Comparison of ENCODE assay signal across 11 mouse cellular contexts in the genomic region with DNA sequence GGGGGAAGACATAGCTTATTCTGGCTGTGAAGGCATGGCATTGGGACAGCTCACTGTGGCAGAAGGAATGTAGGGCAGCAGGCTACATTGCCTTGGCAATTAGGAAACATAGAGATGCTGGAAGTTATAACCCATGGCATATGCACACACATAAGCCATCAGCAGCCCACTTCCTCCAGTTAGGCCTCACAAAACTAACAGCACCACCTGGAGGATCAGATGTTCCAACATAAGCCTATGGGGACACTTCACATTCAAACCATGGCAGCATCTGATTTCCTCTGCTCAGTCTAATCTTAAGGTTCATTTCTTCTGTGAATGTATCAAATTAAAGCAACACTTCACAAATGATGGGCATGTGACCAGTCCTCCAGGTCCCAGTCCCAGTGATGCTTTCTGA. TPM values are rescaled to one million over a fixed set of nuclear protein-coding genes. Genes with fewer than 3 reads are reported as not detected.
DNase-seq lines count a peak whose midpoint lies in the region; ATAC-seq and TF ChIP-seq lines count a peak whose summit lies in the region.
"Had no signal": no experiment of that assay in that cellular context is flagged by ENCODE, and none has a peak within 500 bp of the region (broad histone marks: within the 10 kb centered on the region; RNA-seq: fewer than 3 reads in every experiment).

No protein-coding gene starts in this region.

- peak; percentile 41 for TF ChIP-seq RAD21 in CH12.LX (IDR thresholded peaks at IDR 0.05; ENCODE audit: low read depth, low read length)

- intact Hi-C loops in left cerebral cortex, postnatal 36 days (cut with DNase I), result no loop called here

- no peaks in the 10 kb centered on the region for H3K9me3 ChIP-seq in embryonic facial prominence, embryonic 11.5 days (replicated peaks; ENCODE audit: control insufficient read depth, low read length)
- no peaks in the 10 kb centered on the region for H3K9me3 ChIP-seq in embryonic facial prominence, embryonic 10.5 days
- H3K9me3 ChIP-seq in CH12.LX (replicated peaks; ENCODE audit: low read length), result no peaks in the 10 kb centered on the region
- H3K9me3 ChIP-seq: midbrain, embryonic 15.5 days had no signal

- ATAC-seq in embryonic facial prominence, embryonic 11.5 days (replicated peaks; ENCODE audit: insufficient number of reproducible peaks, low FRiP score, low TSS enrichment, low read depth), result peak; percentile 3; the same call in 1 of the 2 replicates
- ATAC-seq: midbrain, embryonic 15.5 days had no signal

- H3K27me3 ChIP-seq in embryonic facial prominence, embryonic 11.5 days (ENCODE audit: control insufficient read depth, insufficient read depth, low read length), result no peaks in the 10 kb centered on the region
- no peaks in the 10 kb centered on the region for H3K27me3 ChIP-seq in embryonic facial prominence, embryonic 10.5 days (replicated peaks; ENCODE audit: low read depth, poor library complexity, severe bottlenecking)
- no peaks in the 10 kb centered on the region for H3K27me3 ChIP-seq in CH12.LX (replicated peaks)
- H3K27me3 ChIP-seq: midbrain, embryonic 15.5 days had no signal

- dilution Hi-C loops in CH12.LX (cut with MboI; ENCODE audit: extremely low pct_ligation_motif_present, extremely low pct_unique_long_range_greater_than_20kb, low sequenced_read_pairs), result no loop called here

- H3K27ac ChIP-seq in embryonic facial prominence, embryonic 11.5 days (replicated peaks; ENCODE audit: low read depth, low read length), result no peak overlapping the region
- no peak overlapping the region for H3K27ac ChIP-seq in embryonic facial prominence, embryonic 10.5 days (replicated peaks)
- H3K27ac ChIP-seq in CH12.LX (ENCODE audit: insufficient read depth, low read depth), result no peak overlapping the region
- H3K27ac ChIP-seq: midbrain, embryonic 15.5 days had no signal

- no peaks in the 10 kb centered on the region for H3K36me3 ChIP-seq in embryonic facial prominence, embryonic 11.5 days (replicated peaks; ENCODE audit: control insufficient read depth, insufficient read depth, low read depth, low read length)
- peaks cover 21% of the 10 kb centered on the region for H3K36me3 ChIP-seq in embryonic facial prominence, embryonic 10.5 days (replicated peaks)
- peaks cover 0 to 18% of the 10 kb centered on the region in 2 experiments for H3K36me3 ChIP-seq in CH12.LX (replicated peaks in 1 of 2; ENCODE audit: control insufficient read depth in 1 of 2, insufficient read depth in 1 of 2, low read length in 1 of 2)
- H3K36me3 ChIP-seq: midbrain, embryonic 15.5 days had no signal

- TF ChIP-seq EP300 in CH12.LX (IDR thresholded peaks at IDR 0.05; ENCODE audit: low read length), result no peak

- no peak overlapping the region for H3K4me2 ChIP-seq in embryonic facial prominence, embryonic 11.5 days (ENCODE audit: low read depth, low read length)
- no peak overlapping the region for H3K4me2 ChIP-seq in CH12.LX (ENCODE audit: insufficient read depth, low read depth, poor library complexity, severe bottlenecking)
- H3K4me2 ChIP-seq: midbrain, embryonic 15.5 days had no signal

- no peaks in the 10 kb centered on the region for H3K79me2 ChIP-seq in CH12.LX (replicated peaks; ENCODE audit: control insufficient read depth, extremely low read depth, insufficient read depth, poor library complexity, severe bottlenecking)

- TF ChIP-seq POLR2A in CH12.LX (IDR thresholded peaks at IDR 0.05; ENCODE audit: low read depth, low read length), result no peak

- no peak overlapping the region for H3K9ac ChIP-seq in embryonic facial prominence, embryonic 11.5 days (replicated peaks; ENCODE audit: low read length)
- no peak overlapping the region for H3K9ac ChIP-seq in CH12.LX (ENCODE audit: insufficient read depth, low read depth)
- H3K9ac ChIP-seq: midbrain, embryonic 15.5 days had no signal

- peak in 1 of 2 experiments; percentile 46; a peak in 2 of 4 replicates for TF ChIP-seq CTCF in CH12.LX (conservative IDR thresholded peaks at IDR 0.05 in 1 of 2, IDR thresholded peaks at IDR 0.05 in 1 of 2; ENCODE audit: low read depth in 2 of 2, low read length in 2 of 2)

- peak; percentile 1 for DNase-seq in embryonic facial prominence, embryonic 11.5 days (ENCODE audit: low spot score)
- DNase-seq in embryonic facial prominence, embryonic 10.5 days (ENCODE audit: low spot score), result no peak
- peak; percentile 9 for DNase-seq in layer of hippocampus, adult 9-11 months
- DNase-seq in layer of hippocampus, postnatal 25 days (ENCODE audit: extremely low spot score in 1 of 2, low spot score in 1 of 2), result no peak
- peak; percentile 16 for DNase-seq in CH12.LX (ENCODE audit: extremely low read depth)
- DNase-seq in lung, postnatal 14 days, result peak; percentile 12
- DNase-seq in urinary bladder, postnatal 4 days (ENCODE audit: low spot score in 2 of 2), result no peak
- DNase-seq in left cerebral cortex, postnatal 36 days (ENCODE audit: low spot score in 2 of 2), result no peak
- DNase-seq: cerebellum, adult 18-20 months; heart, postnatal 4 days had no signal

- H3K4me1 ChIP-seq in embryonic facial prominence, embryonic 11.5 days (ENCODE audit: control insufficient read depth, insufficient read depth, low read length), result no peaks in the 10 kb centered on the region
- H3K4me1 ChIP-seq in embryonic facial prominence, embryonic 10.5 days, result no peaks in the 10 kb centered on the region
- H3K4me1 ChIP-seq in CH12.LX (ENCODE audit: control insufficient read depth in 1 of 2, insufficient read depth in 2 of 2), result peaks cover 2 to 5% of the 10 kb centered on the region in 2 experiments; a peak in 3 of 4 replicates
- H3K4me1 ChIP-seq: midbrain, embryonic 15.5 days had no signal

- no peak overlapping the region for H3K4me3 ChIP-seq in embryonic facial prominence, embryonic 11.5 days (ENCODE audit: low read depth, low read length)
- no peak overlapping the region for H3K4me3 ChIP-seq in embryonic facial prominence, embryonic 10.5 days
- no peak overlapping the region for H3K4me3 ChIP-seq in CH12.LX (replicated peaks in 1 of 3; ENCODE audit: low read depth in 2 of 3, low read length in 2 of 3, poor library complexity in 1 of 3)
- H3K4me3 ChIP-seq: midbrain, embryonic 15.5 days had no signal

- in situ Hi-C loops in CH12.LX (cut with MboI; ENCODE audit: low pct_ligation_motif_present, low pct_unique_long_range_greater_than_20kb, low sequenced_read_pairs), result loop anchor here (25.0 kb wide), 1 partner anchor 477 kb away; no protein-coding TSS in a partner anchor

TF ChIP-seq in CH12.LX, 34 proteins besides CTCF, POLR2A, EP300 and RAD21:
- no peak for TF ChIP-seq SIN3A (IDR thresholded peaks at IDR 0.05; ENCODE audit: low read length)
- TF ChIP-seq ZMIZ1 (IDR thresholded peaks at IDR 0.05; ENCODE audit: low read depth, low read length), result no peak
- no peak for TF ChIP-seq GABPA (IDR thresholded peaks at IDR 0.05; ENCODE audit: insufficient replicate concordance, low read depth, low read length)
- TF ChIP-seq ZNF384 (IDR thresholded peaks at IDR 0.05; ENCODE audit: low read depth, low read length), result no peak
- TF ChIP-seq MYC (IDR thresholded peaks at IDR 0.05; ENCODE audit: low read depth, low read length), result no peak
- TF ChIP-seq SMC3 (IDR thresholded peaks at IDR 0.05; ENCODE audit: low read depth, low read length), result peak; percentile 40
- TF ChIP-seq ELF1 (IDR thresholded peaks at IDR 0.05; ENCODE audit: low read depth, low read length), result no peak
- no peak for TF ChIP-seq UBTF (IDR thresholded peaks at IDR 0.05; ENCODE audit: low read depth, low read length)
TF ChIP-seq in CH12.LX: peak in this region for 1.

RNA-seq across cellular contexts. Expression of a gene that starts 47.0 kb away (rescaled TPM):
- 93.7 and 109 TPM in 2 replicates for polyA plus RNA-seq in embryonic facial prominence, embryonic 11.5 days (2014; fragmentation: Nextera tagmentation; extraction: Ambion mirVana)
- 67.7 and 67.9 TPM in 2 replicates for polyA plus RNA-seq in embryonic facial prominence, embryonic 10.5 days (2016; fragmentation: Nextera tagmentation; extraction: Ambion mirVana)
- total RNA-seq in layer of hippocampus, postnatal 25 days (2021), result 100 to 1,000 TPM; 238 to 266 TPM
- total RNA-seq in CH12.LX (2012; rRNA removed) (28.4 and 30.0 TPM in 2 replicates), CH12.LX (2014; rRNA removed) (65.6 and 70.5 TPM in 2 replicates)
- polyA plus RNA-seq in CH12.LX (2012; ENCODE audit: insufficient read length, low read depth), result 39.2 and 74.0 TPM in 2 replicates
- total RNA-seq in left cerebral cortex, postnatal 36 days (2021), result 100 to 1,000 TPM; 288 to 293 TPM

RNA-seq across cellular contexts. Expression of a gene that starts 47.2 kb away (rescaled TPM):
- polyA plus RNA-seq in embryonic facial prominence, embryonic 11.5 days (2014; fragmentation: Nextera tagmentation; extraction: Ambion mirVana), result 289 and 292 TPM in 2 replicates
- 310 and 316 TPM in 2 replicates for polyA plus RNA-seq in embryonic facial prominence, embryonic 10.5 days (2016; fragmentation: Nextera tagmentation; extraction: Ambion mirVana)
- total RNA-seq in layer of hippocampus, postnatal 25 days (2021), result 10 to 100 TPM; 54.9 to 56.5 TPM
- 124 and 170 TPM in 2 replicates for total RNA-seq in CH12.LX (2012; rRNA removed)
- total RNA-seq in CH12.LX (2014; rRNA removed), result 351 and 442 TPM in 2 replicates
- polyA plus RNA-seq in CH12.LX (2012; ENCODE audit: insufficient read length, low read depth), result 196 and 197 TPM in 2 replicates
- total RNA-seq in left cerebral cortex, postnatal 36 days (2021), result 10 to 100 TPM; 44.8 to 49.8 TPM

Comparison
In these comparisons a context has a peak if more than half of its experiments do, and no peak if none do; other contexts are left out.
1. DNase-seq: peak in embryonic facial prominence, embryonic 11.5 days (single experiment), layer of hippocampus, adult 9-11 months (single experiment), CH12.LX (single experiment) and lung, postnatal 14 days (single experiment); none in embryonic facial prominence, embryonic 10.5 days (single experiment), layer of hippocampus, postnatal 25 days (0 of 2), urinary bladder, postnatal 4 days (0 of 2) and left cerebral cortex, postnatal 36 days (0 of 2).